Mouse (Mus musculus) heart, embryonic 10.5 days (tissue): ENCODE measurements around the gene Agbl4. TPM values are rescaled to one million over a fixed set of nuclear protein-coding genes. Genes with fewer than 3 reads are reported as not detected.

ENCODE experiments used
- DNase-seq: peaks from one replicate; pipeline ENCODE4 v3.0.0-alpha.2; 2017; ENCODE audit warnings: low spot score
- H3K27ac ChIP-seq: fragments of 300-500 bp; sonication (generic); 2 replicates; pipeline ENCODE4 v1.5.1; 2016; ENCODE audit warnings: mild to moderate bottlenecking
- H3K27me3 ChIP-seq: fragments of 300-500 bp; sonication (generic); 2 replicates; pipeline ENCODE4 v1.6.1; 2016; ENCODE audit warnings: mild to moderate bottlenecking; ENCODE audit not compliant: poor library complexity, insufficient read depth, severe bottlenecking
- H3K36me3 ChIP-seq: fragments of 300-500 bp; sonication (generic); 2 replicates; pipeline ENCODE4 v1.6.1; 2016; ENCODE audit warnings: mild to moderate bottlenecking, moderate library complexity
- H3K4me1 ChIP-seq: fragments of 300-500 bp; sonication (generic); 2 replicates; pipeline ENCODE4 v1.6.1; 2016; ENCODE audit warnings: mild to moderate bottlenecking
- H3K4me3 ChIP-seq: fragments of 300-500 bp; sonication (generic); 2 replicates; pipeline ENCODE4 v1.5.1; 2016; ENCODE audit warnings: mild to moderate bottlenecking, moderate library complexity
- H3K9me3 ChIP-seq: fragments of 300-500 bp; sonication (generic); 2 replicates; pipeline ENCODE4 v1.6.1; 2016; ENCODE audit warnings: mild to moderate bottlenecking, moderate library complexity
- WGBS: fragments of 180-500 bp; shearing (Covaris S2); methylation state at CpG from one replicate; pipeline ENCODE4 v1.1.7; 2016; 5-methylcytosine and 5-hydroxymethylcytosine counted together
- polyA plus RNA-seq: library from polyadenylated mRNA; unstranded; fragments of >200 nt; fragmentation: Nextera tagmentation; extraction: Ambion mirVana; gene quantifications from 2 replicates; pipeline ENCODE4 v1.2.1, GENCODE M21; 2016

Agbl4 gene
- polyA plus RNA-seq, 1 experiment from 2014 or later = 0.23 TPM

DNA sequence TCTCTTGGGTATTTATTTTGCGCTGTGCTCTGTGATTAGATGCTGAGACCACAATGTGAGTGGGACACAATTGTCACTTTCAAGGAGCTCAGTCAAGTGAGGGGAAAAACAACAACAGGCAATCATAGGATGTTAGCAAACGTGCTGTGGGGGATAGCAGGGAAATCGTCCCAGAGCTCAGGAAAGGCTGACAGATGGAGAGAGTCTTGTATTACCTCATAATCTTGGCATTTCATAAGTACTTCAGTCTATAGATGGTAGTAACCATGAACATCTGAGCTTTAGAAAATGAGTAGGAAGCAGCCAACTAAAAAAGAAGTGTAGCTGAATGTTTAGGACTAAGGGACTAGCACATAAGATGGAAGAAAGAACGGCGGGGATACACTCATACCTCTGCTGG is 910.2 kb downstream of the Agbl4 start:
- no peak overlapping the region for H3K27ac ChIP-seq
- no peaks in the 10 kb centered on the region for H3K27me3 ChIP-seq
- 62% methylated on average over 5 of the region's 5 CpGs for WGBS
- H3K4me1 ChIP-seq = no peaks in the 10 kb centered on the region
- no peak for DNase-seq
- H3K4me3 ChIP-seq = no peak overlapping the region
- no peaks in the 10 kb centered on the region for H3K9me3 ChIP-seq
- H3K36me3 ChIP-seq = no peaks in the 10 kb centered on the region

DNA sequence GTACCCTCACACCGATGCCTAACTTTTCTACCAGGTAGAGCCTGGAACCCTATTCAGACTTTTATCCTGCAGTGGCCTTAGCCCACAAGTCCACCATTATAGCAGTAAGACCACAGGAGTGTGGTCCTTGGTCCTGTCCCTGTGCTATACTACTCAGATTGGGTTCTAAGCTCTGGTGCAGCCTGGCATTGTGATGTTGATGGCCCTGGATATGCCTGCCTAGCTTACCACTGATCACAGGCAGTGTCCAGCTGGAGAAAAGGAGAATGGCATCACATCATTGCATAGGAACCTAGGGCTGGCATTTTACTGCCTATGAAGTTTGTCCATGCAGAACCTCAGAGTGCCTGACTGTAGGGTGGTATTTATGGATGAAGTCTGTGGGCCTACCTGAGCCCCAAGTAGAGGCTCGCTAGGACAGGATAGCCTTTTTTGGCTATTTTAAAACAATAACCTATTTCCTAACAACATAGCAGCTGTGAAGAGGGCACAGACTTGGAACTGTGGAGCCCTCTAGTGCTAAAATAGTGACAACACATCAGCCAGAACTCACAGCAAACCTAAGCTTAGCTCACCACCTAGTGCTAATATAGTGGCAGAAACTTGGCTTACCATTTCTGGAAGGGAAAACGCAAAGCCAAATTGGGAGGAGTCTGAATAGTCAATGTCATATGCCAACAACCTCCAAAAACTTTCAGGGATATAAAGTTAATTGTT is 911.3 kb downstream of the Agbl4 start:
- Histone ChIP-seq H3K4me3 (no peak overlapping the region), H3K27me3 (no peaks in the 10 kb centered on the region), H3K36me3 (no peaks in the 10 kb centered on the region), H3K27ac (no peak overlapping the region), H3K9me3 (no peaks in the 10 kb centered on the region), H3K4me1 (no peaks in the 10 kb centered on the region)
- DNase-seq = no peak
- 66% methylated on average over 3 of the region's 3 CpGs for WGBS

DNA sequence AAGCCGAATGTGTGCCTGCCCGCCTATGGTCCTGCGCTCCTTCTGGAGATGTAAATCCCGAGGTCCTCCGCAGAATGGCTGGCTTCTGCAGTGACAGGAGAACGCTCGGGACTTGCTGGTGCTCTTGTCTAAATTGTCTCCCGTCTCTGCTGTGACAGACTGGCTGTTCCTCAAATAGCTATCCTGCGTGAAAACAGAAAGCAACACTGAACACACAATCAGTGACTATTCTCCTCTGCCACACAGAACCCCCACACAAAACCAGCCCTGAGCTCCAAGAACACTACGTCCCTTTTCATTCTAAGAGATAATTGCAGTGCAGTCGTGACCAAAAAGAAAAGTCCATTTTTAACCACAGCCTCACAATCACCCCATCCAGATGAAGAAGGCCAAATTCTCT is 929.6 kb downstream of the Agbl4 start:
- H3K4me3 ChIP-seq = no peak overlapping the region
- H3K27me3 ChIP-seq = no peaks in the 10 kb centered on the region
- peaks cover 6% of the 10 kb centered on the region for H3K4me1 ChIP-seq
- H3K27ac ChIP-seq = no peak overlapping the region
- H3K9me3 ChIP-seq = no peaks in the 10 kb centered on the region
- no peak for DNase-seq
- no peaks in the 10 kb centered on the region for H3K36me3 ChIP-seq
- WGBS = 63% methylated on average over 11 of the region's 11 CpGs

DNA sequence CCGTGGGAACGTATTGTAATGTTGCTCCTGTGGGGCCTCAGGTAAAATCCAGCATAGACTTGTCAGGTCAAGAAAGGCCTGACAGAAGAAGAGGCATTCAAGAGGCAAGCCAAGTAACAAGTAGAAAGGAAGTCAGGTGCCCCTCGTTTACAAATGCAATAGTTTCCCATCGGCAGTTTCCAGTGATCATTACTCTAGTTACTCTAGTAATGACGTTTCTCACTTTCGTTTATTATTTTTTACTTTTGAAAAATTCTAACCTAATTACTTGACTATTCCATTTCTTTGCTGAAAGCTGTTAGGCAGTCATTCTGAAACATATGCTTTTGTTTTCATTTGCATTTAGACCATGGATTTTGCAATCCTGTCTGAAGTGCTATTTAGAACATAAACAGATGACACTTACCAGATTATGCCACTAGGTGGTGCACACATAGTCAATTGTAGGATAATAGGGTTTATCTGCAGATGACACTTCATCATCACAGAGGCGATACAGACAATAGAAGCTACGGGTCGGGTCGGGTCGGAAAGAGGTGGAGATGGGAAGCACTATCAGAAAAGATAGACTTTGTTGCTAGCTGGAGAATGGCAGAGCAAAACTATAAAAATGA is 930.4 kb downstream of the Agbl4 start:
- H3K4me1 ChIP-seq = peaks cover 6% of the 10 kb centered on the region
- no peak for DNase-seq
- H3K9me3 ChIP-seq = no peaks in the 10 kb centered on the region
- 61% methylated on average over 11 of the region's 11 CpGs for WGBS
- H3K4me3 ChIP-seq = no peak overlapping the region
- H3K36me3 ChIP-seq = no peaks in the 10 kb centered on the region
- no peaks in the 10 kb centered on the region for H3K27me3 ChIP-seq
- H3K27ac ChIP-seq = no peak overlapping the region

DNA sequence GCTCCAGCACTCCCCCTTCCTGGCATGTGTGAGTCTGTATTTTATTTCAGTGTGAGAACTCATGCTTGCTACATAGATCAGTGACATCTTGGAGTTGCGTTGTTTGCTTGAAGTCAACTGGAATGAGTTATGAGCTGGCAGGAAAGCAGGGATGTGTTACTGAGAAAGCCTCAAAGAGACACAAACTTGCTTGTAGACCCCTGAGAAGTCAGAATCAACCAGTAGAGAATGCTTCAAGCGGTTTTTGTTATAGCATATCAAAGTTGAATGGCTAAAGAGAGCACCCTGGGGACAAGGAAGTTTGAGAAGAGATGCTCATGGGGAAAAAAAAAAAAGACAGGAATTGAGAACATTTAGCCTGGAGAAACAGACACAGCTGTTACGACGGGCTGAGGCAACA is 932.0 kb downstream of the Agbl4 start:
- no peak for DNase-seq
- H3K36me3 ChIP-seq = no peaks in the 10 kb centered on the region
- H3K4me3 ChIP-seq = no peak overlapping the region
- 88% methylated on average over 4 of the region's 4 CpGs for WGBS
- no peaks in the 10 kb centered on the region for H3K27me3 ChIP-seq
- H3K27ac ChIP-seq = no peak overlapping the region
- H3K4me1 ChIP-seq = peaks cover 6% of the 10 kb centered on the region
- H3K9me3 ChIP-seq = no peaks in the 10 kb centered on the region

DNA sequence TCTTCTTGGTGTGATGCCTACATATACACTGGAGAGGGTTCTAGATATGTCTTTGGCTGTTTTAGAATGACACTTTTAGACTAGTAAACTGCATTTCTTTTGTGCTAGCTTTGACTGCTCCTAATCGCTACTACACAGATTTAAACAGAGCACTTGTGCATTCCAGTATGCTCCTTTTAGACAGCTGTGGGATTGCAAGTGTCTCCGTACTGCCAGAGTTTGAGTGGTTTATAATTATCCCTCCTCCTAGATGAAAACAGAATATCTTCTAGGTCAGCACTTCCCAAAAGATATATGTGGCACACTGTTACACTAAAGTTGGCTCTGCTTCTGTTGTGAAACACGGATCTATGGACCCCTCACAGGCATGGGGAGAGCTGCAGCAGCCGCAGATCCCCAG is 935.4 kb downstream of the Agbl4 start:
- no peak overlapping the region for H3K4me3 ChIP-seq
- no peaks in the 10 kb centered on the region for H3K36me3 ChIP-seq
- no peaks in the 10 kb centered on the region for H3K27me3 ChIP-seq
- 62% methylated on average over 4 of the region's 4 CpGs for WGBS
- H3K4me1 ChIP-seq = peaks cover 6% of the 10 kb centered on the region
- no peak overlapping the region for H3K27ac ChIP-seq
- no peak for DNase-seq
- H3K9me3 ChIP-seq = no peaks in the 10 kb centered on the region

DNA sequence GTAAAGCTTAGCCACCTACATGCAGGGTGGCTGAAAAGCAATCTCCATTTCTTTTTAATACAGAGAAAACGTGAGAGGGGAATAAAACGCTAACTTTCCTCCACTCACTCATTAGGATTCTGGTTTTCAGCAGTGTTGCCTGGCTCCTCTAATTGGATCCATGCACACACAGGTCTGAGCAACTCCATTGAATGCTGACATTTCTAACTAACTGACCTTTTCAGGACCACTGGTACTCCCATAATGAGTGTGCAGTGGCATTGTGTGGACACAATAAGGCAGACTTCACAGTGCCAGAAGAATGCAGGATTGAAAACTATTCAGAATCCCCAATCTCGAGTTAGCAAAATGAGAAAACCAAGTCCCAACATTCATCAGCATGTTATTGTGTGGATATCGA is 952.5 kb downstream of the Agbl4 start:
- H3K9me3 ChIP-seq = no peaks in the 10 kb centered on the region
- no peaks in the 10 kb centered on the region for H3K36me3 ChIP-seq
- no peaks in the 10 kb centered on the region for H3K4me1 ChIP-seq
- DNase-seq = no peak
- 64% methylated on average over 4 of the region's 4 CpGs for WGBS
- no peaks in the 10 kb centered on the region for H3K27me3 ChIP-seq
- no peak overlapping the region for H3K27ac ChIP-seq
- H3K4me3 ChIP-seq = no peak overlapping the region

DNA sequence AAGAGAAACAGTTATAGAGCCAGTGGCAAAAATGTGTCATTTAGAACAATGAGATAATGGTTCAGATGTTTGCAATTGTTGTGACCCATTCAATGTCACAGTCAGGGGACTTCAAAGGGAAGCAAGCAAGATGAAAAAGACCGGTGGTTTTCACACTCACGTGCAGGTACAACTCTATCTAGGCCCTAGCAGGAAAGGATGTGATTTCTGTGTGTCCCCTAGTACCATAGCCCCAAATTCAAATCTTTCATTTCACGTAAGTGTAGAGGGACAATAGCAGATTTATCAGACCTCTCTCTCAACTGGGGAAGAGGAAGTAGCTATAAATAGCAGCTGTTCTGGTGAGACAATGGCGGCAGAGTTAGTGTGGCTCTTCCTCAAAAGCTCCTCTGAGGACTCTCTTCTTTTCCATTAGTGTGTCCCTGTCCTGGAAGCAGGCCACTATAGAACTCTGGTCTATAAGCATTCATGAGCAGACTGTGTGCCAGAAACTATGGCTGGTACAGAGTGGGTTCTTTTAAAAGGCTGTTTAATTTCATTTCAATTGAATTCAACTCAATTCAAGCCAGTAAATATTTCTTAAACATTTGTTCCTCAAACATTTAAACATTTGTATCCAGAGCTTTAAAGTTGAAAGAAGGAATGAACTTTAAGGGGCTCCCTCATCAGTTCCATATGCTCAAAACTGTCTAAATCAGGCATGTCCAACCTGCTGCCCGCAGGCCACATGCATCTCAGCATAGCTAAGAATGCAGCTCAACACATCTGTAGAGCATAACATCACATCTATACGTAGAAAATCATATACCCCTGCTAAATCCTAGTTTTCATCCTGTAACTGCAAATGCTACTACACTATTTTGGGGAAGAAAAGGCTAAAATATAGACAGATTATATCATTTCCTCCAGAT is 953.4 kb downstream of the Agbl4 start:
- H3K36me3 ChIP-seq = no peaks in the 10 kb centered on the region
- H3K27me3 ChIP-seq = no peaks in the 10 kb centered on the region
- H3K27ac ChIP-seq = no peak overlapping the region
- DNase-seq = no peak
- no peaks in the 10 kb centered on the region for H3K9me3 ChIP-seq
- WGBS = 54% methylated on average over 6 of the region's 6 CpGs
- H3K4me1 ChIP-seq = no peaks in the 10 kb centered on the region
- no peak overlapping the region for H3K4me3 ChIP-seq

DNA sequence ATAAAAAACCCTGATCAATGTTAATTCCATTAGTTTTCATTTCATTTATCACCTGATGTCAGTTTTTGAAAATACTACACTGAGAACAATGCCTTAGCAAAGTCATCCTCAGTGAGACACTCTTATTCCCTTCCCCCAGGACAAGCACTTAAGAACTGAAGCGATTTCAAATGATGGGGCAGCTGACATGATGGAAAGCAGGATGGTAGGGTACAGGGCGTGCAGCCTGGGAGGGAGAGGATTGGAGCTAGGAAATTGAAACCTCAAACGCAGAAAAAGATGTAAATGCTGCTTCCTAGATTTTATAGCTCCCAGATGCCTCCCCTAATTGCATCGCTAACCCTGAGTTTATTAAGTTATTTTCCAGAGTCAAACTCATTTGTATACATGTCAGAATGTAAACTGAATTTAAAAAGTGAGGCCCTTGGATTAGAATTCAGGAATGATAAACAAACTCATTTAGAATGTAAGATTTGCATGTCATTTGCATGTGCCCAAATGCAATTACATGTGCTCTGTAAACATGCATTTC is 959.2 kb downstream of the Agbl4 start:
- DNase-seq = no peak
- no peaks in the 10 kb centered on the region for H3K4me1 ChIP-seq
- no peak overlapping the region for H3K4me3 ChIP-seq
- no peaks in the 10 kb centered on the region for H3K36me3 ChIP-seq
- H3K27me3 ChIP-seq = no peaks in the 10 kb centered on the region
- 58% methylated on average over 4 of the region's 4 CpGs for WGBS
- H3K27ac ChIP-seq = no peak overlapping the region
- H3K9me3 ChIP-seq = no peaks in the 10 kb centered on the region

DNA sequence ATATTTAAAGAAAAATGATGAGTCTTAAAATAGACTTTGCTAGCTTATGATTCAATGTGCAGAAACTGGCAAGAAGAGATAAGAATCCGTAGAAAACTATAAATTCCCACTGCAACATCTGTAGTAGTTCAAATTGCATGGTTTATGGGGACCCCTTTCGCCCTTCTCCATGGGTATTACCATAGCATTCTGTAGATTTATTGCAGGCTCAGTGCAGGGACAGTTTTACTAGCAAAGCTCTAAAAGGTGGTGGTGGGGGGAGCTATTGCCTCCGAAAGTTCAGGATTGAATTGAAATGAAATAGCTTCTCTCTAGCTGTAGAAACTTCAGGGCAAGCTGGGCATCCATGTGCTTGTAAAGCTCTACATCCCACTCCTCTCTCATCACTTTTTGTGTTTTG is 959.7 kb downstream of the Agbl4 start:
- Histone ChIP-seq H3K4me3 (no peak overlapping the region), H3K36me3 (no peaks in the 10 kb centered on the region), H3K4me1 (no peaks in the 10 kb centered on the region), H3K27me3 (no peaks in the 10 kb centered on the region), H3K27ac (no peak overlapping the region), H3K9me3 (no peaks in the 10 kb centered on the region)
- WGBS = 70% methylated on average over 3 of the region's 3 CpGs
- DNase-seq = no peak

DNA sequence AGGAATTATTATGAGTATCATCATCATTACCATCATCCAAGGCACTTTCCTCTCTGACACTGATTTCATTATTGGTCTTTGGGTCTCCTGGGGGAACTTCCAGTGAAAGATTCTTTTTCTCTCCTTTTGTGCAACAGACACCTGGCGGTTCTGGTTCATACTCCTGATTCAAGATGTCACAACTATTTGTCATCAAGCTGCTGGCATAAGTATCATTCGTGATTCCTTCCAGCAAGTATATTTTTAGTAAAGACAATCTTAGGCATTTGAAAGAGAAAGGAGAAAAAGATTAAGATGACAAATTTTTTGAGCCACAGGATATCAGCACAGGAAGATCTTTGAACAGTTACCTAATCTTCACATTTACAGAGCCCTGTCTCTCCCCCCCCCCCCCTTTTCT is 966.7 kb downstream of the Agbl4 start:
- WGBS = 77% methylated on average over 2 of the region's 2 CpGs
- Histone ChIP-seq H3K27me3 (no peaks in the 10 kb centered on the region), H3K4me3 (no peak overlapping the region), H3K27ac (no peak overlapping the region), H3K36me3 (no peaks in the 10 kb centered on the region), H3K9me3 (no peaks in the 10 kb centered on the region), H3K4me1 (no peaks in the 10 kb centered on the region)
- DNase-seq = no peak

DNA sequence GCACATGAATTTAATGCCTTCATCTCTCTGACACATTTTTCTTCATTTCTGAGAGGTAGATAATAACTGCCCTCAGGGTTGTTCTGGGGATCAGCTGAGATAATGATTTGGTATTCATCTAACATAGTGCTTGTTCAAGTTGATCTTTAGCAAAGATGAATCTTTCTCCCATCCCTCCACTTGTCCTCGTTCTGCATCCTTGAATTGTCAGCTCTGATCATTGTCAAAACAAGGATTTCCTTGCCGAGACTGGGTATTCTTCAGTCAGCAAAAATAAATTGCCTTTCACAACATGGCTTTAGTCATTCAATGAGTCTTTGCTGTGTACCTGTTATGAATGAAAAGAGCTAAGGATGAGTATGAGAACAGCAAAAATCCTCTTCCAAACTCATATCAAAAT is 970.3 kb downstream of the Agbl4 start:
- Histone ChIP-seq H3K4me3 (no peak overlapping the region), H3K4me1 (no peaks in the 10 kb centered on the region), H3K9me3 (no peaks in the 10 kb centered on the region), H3K27ac (no peak overlapping the region), H3K27me3 (no peaks in the 10 kb centered on the region), H3K36me3 (no peaks in the 10 kb centered on the region)
- WGBS = 60% methylated on average over 2 of the region's 2 CpGs
- no peak for DNase-seq

DNA sequence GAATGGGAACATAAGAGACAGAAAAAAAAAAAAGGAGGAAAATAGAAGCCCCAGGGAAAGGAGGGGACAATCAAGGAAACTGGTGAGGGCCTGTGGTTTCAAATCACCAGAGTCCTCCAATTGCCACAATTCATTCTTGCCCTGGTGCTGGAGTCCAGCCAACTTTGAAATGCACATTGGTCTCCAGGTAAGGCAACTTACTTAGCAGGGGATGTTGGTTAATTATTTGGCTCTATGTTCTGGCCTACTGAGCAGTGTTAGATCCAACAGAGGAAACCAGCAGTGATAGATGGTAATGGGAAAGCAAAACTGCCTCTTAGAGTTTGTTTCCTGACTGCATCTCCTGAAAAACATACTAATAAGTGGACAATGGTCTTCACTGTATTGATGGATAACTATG is 979.7 kb downstream of the Agbl4 start:
- Histone ChIP-seq H3K36me3 (no peaks in the 10 kb centered on the region), H3K27me3 (no peaks in the 10 kb centered on the region), H3K4me3 (no peak overlapping the region), H3K9me3 (no peaks in the 10 kb centered on the region), H3K27ac (no peak overlapping the region), H3K4me1 (no peaks in the 10 kb centered on the region)
- no peak for DNase-seq
